Mouse (Mus musculus): ENCODE results near the gene Hist1h4j. TPM values are rescaled to one million over a fixed set of nuclear protein-coding genes. Genes with fewer than 3 reads are reported as not detected.
A peak's percentile ranks its signal among the peaks of the same experiment; 100 is the strongest.
"Not testable (repeated sequence)": the region's sequence is repeated elsewhere in the genome, so short reads cannot be mapped to it uniquely, and the experiment has no call there.

Hist1h4j gene
- polyA plus RNA-seq, 1 experiment = 8.2 TPM

DNA sequence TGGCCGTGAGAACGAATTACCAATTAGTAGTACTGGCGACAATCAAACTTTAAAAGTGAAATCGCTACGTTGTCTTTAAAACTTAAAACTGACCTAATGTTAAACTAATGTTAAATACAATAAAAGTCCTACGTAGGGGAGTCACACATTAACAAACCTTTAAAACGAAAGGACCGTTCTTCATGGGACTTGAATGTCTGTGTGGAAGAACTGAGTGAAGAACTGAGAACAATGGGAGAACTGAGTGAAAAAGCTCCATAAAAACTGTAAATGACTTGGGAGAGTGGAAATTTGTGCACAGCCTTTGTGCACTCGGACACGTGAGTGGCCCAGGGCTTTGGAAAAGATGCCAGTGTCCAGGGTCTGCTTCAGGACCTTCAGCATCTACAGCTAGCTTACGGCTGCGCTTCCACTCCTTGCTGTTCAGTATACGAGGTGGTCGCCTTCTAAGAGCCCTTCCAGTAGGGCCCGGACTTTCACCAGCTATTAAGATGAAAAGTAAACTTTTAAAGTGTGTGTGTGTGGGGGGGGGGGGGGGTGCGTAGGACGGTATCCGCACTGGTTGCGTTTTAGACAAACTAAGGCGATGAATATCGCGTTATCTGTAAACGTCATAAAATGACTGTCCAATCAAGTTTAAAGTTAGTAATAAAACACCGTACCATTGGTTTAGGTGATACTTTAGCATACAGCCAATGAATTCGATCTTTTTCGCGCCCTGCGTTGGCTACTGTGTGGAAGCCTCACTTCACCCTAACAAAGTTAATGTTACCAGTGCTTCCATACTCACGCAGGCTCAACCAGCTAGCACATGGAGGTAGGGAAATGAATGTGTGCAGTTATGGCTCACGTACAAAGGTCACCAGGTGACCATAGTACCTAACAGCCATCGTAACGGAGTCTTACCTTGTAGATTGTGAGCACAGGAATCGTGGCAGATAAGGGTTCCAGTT is 44.2 kb downstream of the Hist1h4j start:
- Histone ChIP-seq H3K4me3 (ENCODE audit: low read depth, low read length) (peak overlapping the region; percentile 94), H3K4me1 (ENCODE audit: control insufficient read depth, insufficient read depth, low read length) (no peaks in the 10 kb centered on the region), H3K27ac (ENCODE audit: insufficient read depth, low read length) (peak overlapping the region; percentile 93), H3K27me3 (ENCODE audit: control insufficient read depth, insufficient read depth, low read length, poor library complexity, severe bottlenecking) (no peaks in the 10 kb centered on the region), H3K36me3 (ENCODE audit: control insufficient read depth, insufficient read depth, low read length, poor library complexity, severe bottlenecking) (no peaks in the 10 kb centered on the region), H3K9ac (ENCODE audit: low read depth, poor library complexity, severe bottlenecking) (peak overlapping the region; percentile 88), H3K9me3 (replicated peaks; ENCODE audit: control insufficient read depth, insufficient read depth, low read length, poor library complexity, severe bottlenecking) (no peaks in the 10 kb centered on the region)
- no peak for TF ChIP-seq EP300 (IDR thresholded peaks at IDR 0.05; ENCODE audit: insufficient read depth, low read depth, low read length)
- no peak for TF ChIP-seq CTCF (IDR thresholded peaks at IDR 0.05; ENCODE audit: low read depth, low read length)
- TF ChIP-seq POLR2A (IDR thresholded peaks at IDR 0.05; ENCODE audit: insufficient read depth, low read length) = peak; percentile 99

- peaks cover 2% of the 10 kb centered on the region for H3K4me1 ChIP-seq (ENCODE audit: control insufficient read depth, insufficient read depth, low read length)
- H3K9ac ChIP-seq (ENCODE audit: low read depth, poor library complexity, severe bottlenecking) = peak within 1 kb of the TSS; percentile 88
- TF ChIP-seq POLR2A (IDR thresholded peaks at IDR 0.05; ENCODE audit: insufficient read depth, low read length) = peak; percentile 92
- TF ChIP-seq EP300 (IDR thresholded peaks at IDR 0.05; ENCODE audit: insufficient read depth, low read depth, low read length) = no peak
- peak within 1 kb of the TSS; percentile 78 for H3K4me3 ChIP-seq (ENCODE audit: low read depth, low read length)
- no peaks in the 10 kb centered on the region for H3K9me3 ChIP-seq (replicated peaks; ENCODE audit: control insufficient read depth, insufficient read depth, low read length, poor library complexity, severe bottlenecking)
- H3K36me3 ChIP-seq (ENCODE audit: control insufficient read depth, insufficient read depth, low read length, poor library complexity, severe bottlenecking) = no peaks in the 10 kb centered on the region
- H3K27me3 ChIP-seq (ENCODE audit: control insufficient read depth, insufficient read depth, low read length, poor library complexity, severe bottlenecking) = no peaks in the 10 kb centered on the region
- peak within 1 kb of the TSS; percentile 93 for H3K27ac ChIP-seq (ENCODE audit: insufficient read depth, low read length)
Observed at GRCm38 (mm10) chr13:21779767-21780731, 45.2 kb downstream of the Hist1h4j start, which contains the start of gene Hist1h1b. Hist1h1b (minus strand) TSS chr13:21780625.

GRCm38 (mm10) chr13:21781021-21781555 is 46.2 kb downstream of the Hist1h4j start:
- H3K9ac ChIP-seq (ENCODE audit: low read depth, poor library complexity, severe bottlenecking) = 0 out of 2 replicates have a peak overlapping the region, but pooled peaks have one; percentile 25
- H3K27me3 ChIP-seq (ENCODE audit: control insufficient read depth, insufficient read depth, low read length, poor library complexity, severe bottlenecking) = no peaks in the 10 kb centered on the region
- H3K27ac ChIP-seq (ENCODE audit: insufficient read depth, low read length) = no peak overlapping the region
- no peaks in the 10 kb centered on the region for H3K9me3 ChIP-seq (replicated peaks; ENCODE audit: control insufficient read depth, insufficient read depth, low read length, poor library complexity, severe bottlenecking)
- no peaks in the 10 kb centered on the region for H3K36me3 ChIP-seq (ENCODE audit: control insufficient read depth, insufficient read depth, low read length, poor library complexity, severe bottlenecking)
- H3K4me1 ChIP-seq (ENCODE audit: control insufficient read depth, insufficient read depth, low read length) = peaks cover 2% of the 10 kb centered on the region
- no peak overlapping the region for H3K4me3 ChIP-seq (ENCODE audit: low read depth, low read length)
- TF ChIP-seq EP300 (IDR thresholded peaks at IDR 0.05; ENCODE audit: insufficient read depth, low read depth, low read length) (no peak), POLR2A (IDR thresholded peaks at IDR 0.05; ENCODE audit: insufficient read depth, low read length) (no peak), CTCF (IDR thresholded peaks at IDR 0.05; ENCODE audit: low read depth, low read length) (no peak)

DNA sequence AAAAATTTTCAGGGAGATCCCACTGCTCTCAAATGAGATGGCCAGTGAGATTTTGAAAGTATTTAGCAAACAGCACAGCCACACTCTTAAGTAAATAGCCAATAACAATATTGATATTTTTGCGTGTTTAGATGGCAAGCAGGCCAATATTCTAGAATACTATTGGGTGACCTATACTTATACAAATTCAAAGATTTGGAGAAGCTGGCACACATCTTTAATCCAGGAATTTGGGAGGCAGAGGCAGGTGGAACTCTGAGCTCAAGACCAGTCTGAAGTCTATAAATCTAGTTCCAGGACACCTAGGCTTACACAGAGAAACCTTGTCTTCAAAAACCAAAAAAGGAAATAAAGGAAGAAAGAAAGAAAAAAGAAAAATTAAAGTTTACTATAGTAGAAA is 46.8 kb downstream of the Hist1h4j start:
- Histone ChIP-seq H3K9me3 (replicated peaks; ENCODE audit: control insufficient read depth, insufficient read depth, low read length, poor library complexity, severe bottlenecking) (no peaks in the 10 kb centered on the region), H3K36me3 (ENCODE audit: control insufficient read depth, insufficient read depth, low read length, poor library complexity, severe bottlenecking) (no peaks in the 10 kb centered on the region), H3K4me3 (ENCODE audit: low read depth, low read length) (no peak overlapping the region), H3K9ac (ENCODE audit: low read depth, poor library complexity, severe bottlenecking) (no peak overlapping the region), H3K27ac (ENCODE audit: insufficient read depth, low read length) (no peak overlapping the region), H3K4me1 (ENCODE audit: control insufficient read depth, insufficient read depth, low read length) (peaks cover 2% of the 10 kb centered on the region), H3K27me3 (ENCODE audit: control insufficient read depth, insufficient read depth, low read length, poor library complexity, severe bottlenecking) (no peaks in the 10 kb centered on the region)
- no peak for TF ChIP-seq EP300 (IDR thresholded peaks at IDR 0.05; ENCODE audit: insufficient read depth, low read depth, low read length)
- TF ChIP-seq POLR2A (IDR thresholded peaks at IDR 0.05; ENCODE audit: insufficient read depth, low read length) = no peak
- TF ChIP-seq CTCF (IDR thresholded peaks at IDR 0.05; ENCODE audit: low read depth, low read length) = no peak

DNA sequence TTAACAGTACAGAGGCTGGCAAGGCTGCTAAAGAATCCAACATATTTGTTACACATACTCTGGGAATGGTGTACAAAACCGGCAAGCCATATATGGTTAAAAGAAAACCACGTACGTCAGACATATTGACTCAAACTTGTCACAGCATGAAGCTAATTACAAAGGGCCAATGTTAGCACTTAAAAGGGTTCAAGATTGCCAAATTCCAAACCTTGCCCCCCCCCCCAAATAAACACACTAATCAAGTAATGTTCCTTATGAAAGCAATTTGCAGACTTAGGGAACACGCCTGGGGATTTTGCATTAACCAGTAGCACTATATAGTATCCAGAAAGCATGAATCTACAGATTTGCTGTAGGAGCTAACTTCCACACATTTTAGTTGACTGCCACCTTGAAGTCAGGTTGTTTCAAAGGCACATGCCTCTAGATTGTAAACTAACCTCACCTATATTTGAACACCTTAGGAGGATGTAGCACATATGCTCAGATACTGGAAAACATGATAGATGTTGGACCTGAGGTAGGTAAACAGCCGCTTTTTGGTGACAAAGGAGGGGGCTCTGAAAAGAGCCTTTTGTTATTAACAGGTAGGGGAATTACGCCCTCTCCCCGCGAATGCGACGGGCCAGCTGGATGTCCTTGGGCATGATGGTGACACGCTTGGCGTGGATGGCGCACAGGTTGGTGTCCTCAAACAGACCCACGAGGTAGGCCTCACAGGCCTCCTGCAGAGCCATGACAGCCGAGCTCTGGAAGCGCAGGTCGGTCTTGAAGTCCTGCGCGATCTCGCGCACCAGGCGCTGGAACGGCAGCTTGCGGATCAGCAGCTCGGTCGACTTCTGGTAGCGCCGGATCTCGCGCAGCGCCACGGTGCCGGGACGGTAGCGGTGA is 47.7 kb downstream of the Hist1h4j start:
- not testable (repeated sequence) for H3K36me3 ChIP-seq (ENCODE audit: control insufficient read depth, insufficient read depth, low read length, poor library complexity, severe bottlenecking)

More for the DNA sequence above, 47.7 kb downstream of the Hist1h4j start:
- H3K27me3 ChIP-seq (ENCODE audit: control insufficient read depth, insufficient read depth, low read length, poor library complexity, severe bottlenecking); H3K9me3 ChIP-seq (replicated peaks; ENCODE audit: control insufficient read depth, insufficient read depth, low read length, poor library complexity, severe bottlenecking); H3K4me1 ChIP-seq (ENCODE audit: control insufficient read depth, insufficient read depth, low read length): not testable (repeated sequence)
- H3K27ac ChIP-seq (ENCODE audit: insufficient read depth, low read length) = peak overlapping the region; percentile 63
- TF ChIP-seq POLR2A (IDR thresholded peaks at IDR 0.05; ENCODE audit: insufficient read depth, low read length) = peak; percentile 84
- peak overlapping the region; percentile 91 for H3K4me3 ChIP-seq (ENCODE audit: low read depth, low read length)
- peak overlapping the region; percentile 74 for H3K9ac ChIP-seq (ENCODE audit: low read depth, poor library complexity, severe bottlenecking)
